Mouse (Mus musculus): ENCODE measurements around the gene Rpn2. TPM values are rescaled to one million over a fixed set of nuclear protein-coding genes. Genes with fewer than 3 reads are reported as not detected.

Rpn2 gene
- 115 and 128 TPM in 2 replicates for polyA plus RNA-seq (2012; rRNA removed)

DNA sequence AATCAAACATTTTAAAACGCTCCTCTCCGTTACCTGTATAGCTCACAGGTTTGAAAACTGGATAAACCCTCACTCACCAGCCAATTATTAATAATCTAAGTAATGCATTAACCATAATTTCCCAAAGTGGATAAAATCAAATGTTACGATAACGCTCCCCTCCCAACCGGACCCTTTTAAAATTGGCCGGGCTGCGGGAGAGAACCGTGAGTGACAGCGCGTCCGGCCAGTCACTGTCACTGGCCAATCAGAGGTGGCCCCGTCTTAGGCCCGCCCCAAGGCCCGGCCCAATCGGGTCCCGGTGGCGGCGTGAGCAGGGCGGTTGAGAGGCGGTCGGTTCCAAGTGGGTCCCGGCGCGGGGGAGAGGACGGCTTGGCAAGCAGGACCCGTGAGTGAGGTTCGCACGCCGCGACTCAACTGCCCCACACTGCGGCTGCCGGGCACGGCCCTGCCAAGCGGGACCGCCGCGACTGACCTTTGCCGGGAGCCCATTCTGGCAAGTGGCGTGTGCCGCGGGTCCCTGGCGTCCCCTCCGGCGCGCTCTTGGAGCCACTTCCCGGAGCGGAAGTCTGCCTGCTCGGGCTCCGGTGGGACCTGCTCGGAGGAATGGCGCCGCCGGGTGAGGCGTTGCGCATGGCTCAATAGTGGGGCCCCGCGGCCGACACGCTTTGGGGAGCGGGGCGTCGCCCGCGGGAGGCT is at the start of gene Rpn2:
Gene Rpn2, plus strand, starts transcription at position 301 of the 699 bp plus-strand sequence.
- DNase-seq (ENCODE audit: extremely low spot score in 1 of 2, low spot score in 1 of 2): peak; percentile 89 to 97

DNA sequence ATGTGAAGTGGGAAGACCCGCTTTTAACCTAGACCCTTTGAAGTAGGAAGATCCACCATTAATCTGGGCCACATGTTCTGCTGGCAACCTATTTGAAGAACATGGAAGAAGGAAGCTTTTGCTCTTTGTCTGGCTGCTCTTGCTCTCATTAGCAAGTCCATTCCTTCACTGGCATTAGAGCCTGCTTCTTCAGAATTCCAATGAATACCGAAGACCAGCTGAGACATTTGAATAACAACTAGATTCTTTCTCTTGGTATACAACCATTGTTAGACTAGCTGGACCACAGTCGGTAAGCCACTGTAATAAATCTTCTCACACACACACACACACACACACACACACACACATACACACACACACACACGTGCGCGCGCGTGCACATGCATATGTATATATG is 42.9 kb upstream of the Rpn2 start:
- no peak for DNase-seq (ENCODE audit: extremely low spot score in 1 of 2, low spot score in 1 of 2)

DNA sequence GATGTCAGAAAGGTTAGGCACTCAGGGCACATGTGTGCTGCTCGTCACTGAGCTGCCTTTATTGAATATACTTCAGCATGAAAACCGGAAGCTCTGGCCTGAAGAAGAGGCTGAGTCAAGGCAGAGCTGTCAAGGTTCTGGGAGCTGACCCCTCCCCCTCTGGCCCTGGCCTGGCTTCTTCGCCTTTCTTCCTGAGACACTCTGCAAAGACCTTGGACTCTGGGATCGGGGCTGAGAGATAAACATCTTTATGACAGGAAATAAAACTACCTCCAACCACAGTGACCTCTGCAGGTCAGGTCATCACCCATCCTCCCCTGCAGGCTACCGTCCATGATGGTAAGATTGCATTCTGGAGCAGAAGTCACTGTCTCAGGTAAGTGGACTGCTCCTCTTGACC is 33.8 kb upstream of the Rpn2 start:
- no peak for DNase-seq (ENCODE audit: extremely low spot score in 1 of 2, low spot score in 1 of 2)

- no peak for DNase-seq (ENCODE audit: extremely low spot score in 1 of 2, low spot score in 1 of 2)
These were observed 33.2 kb upstream of the Rpn2 start for GRCm38 (mm10) chr2:157245603-157246002.

DNA sequence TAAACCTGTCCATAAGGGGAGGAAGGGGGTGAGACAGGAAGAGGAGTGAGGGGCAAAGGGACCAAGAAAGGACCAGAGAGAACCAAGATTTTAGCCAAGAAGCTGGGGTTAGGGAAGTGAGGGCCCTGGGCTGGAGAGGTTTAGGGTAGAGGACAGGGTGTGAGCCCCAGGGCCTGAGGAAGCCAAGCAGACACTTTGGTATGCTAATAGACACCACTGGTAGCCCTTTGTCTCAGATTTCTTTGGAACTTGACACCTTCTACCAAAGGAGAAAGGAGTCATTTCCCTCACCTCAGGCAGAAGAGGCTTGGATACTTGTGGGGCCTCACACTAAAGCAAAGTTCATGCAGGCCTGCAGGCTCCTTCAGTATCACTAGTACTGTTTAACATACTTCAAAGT is 30.7 kb upstream of the Rpn2 start:
- DNase-seq (ENCODE audit: extremely low spot score in 1 of 2, low spot score in 1 of 2): no peak

- DNase-seq (ENCODE audit: extremely low spot score in 1 of 2, low spot score in 1 of 2): peak in 1 of 2 experiments; percentile 79
These were observed 19.1 kb upstream of the Rpn2 start for GRCm38 (mm10) chr2:157259720-157260119.

DNA sequence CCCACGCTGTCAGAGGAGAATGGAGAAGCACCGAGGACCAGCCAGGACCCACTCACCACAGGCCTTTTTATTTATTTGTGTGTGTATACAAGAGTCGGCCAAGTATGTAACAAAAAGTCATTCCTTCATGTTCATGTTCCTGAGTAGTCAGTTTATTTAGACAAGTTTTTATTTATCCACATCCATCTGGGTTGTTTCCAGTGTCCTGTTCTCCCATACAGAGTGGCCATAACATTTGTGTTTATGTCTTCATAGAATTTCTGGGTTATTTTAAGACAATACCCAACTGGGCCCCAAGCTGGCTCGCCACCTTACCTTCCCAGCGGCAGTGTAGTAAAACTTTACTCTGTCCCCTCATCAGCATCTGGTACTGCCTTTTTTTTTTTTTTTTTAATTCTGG is 16.9 kb upstream of the Rpn2 start:
- DNase-seq (ENCODE audit: extremely low spot score in 1 of 2, low spot score in 1 of 2): no peak

DNA sequence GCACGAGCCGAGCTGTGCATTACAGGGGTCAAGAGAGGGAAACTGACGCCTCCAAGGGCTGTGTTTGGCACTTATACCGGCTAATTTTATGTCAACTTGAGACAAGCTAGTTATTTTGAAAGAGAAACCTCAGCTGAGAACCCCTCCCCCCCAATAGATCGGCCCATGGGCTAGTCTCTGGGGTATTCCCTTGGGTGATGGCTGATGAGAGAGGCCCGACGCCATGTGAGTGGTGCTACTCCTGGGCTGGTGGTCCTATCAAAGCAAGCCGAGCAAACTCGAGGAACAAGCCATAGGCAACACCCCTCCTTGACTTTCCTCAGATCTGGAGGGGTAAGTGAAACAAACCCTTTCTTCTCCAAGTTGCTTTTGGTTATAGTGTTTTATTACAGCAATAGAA is 16.3 kb upstream of the Rpn2 start:
- no peak for DNase-seq (ENCODE audit: extremely low spot score in 1 of 2, low spot score in 1 of 2)

GRCm38 (mm10) chr2:157263101-157263500 is 15.7 kb upstream of the Rpn2 start:
- no peak for DNase-seq (ENCODE audit: extremely low spot score in 1 of 2, low spot score in 1 of 2)

- no peak for DNase-seq (ENCODE audit: extremely low spot score in 1 of 2, low spot score in 1 of 2)
These were observed 15.0 kb upstream of the Rpn2 start for GRCm38 (mm10) chr2:157263832-157264231.

GRCm38 (mm10) chr2:157279416-157279800 is 591 bp downstream of the Rpn2 start, which contains the start of gene Mroh8:
Gene Mroh8, minus strand, starts transcription at chr2:157279549.
- peak in 1 of 2 experiments; percentile 67 for DNase-seq (ENCODE audit: extremely low spot score in 1 of 2, low spot score in 1 of 2)

DNA sequence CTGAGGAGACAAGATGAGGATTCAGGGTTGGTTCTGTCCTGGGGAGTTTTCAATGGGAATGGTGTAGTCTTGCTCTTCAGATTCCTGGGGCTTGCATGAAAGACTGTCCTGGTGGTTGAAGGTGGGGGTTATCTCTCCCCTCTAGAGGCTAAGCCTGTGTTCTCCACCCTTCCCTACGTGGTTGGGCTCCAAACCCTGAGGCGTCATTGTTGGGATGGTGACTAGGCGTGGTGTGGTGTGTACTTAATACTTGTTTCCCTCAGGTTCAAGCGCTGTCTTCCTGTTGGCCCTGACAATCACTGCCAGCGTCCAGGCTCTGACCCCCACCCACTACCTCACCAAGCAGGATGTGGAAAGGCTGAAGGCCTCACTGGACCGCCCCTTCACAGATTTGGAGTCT is 4.5 kb downstream of the Rpn2 start:
- no peak for DNase-seq (ENCODE audit: extremely low spot score in 1 of 2, low spot score in 1 of 2)

- peak in 1 of 2 experiments; percentile 81 for DNase-seq (ENCODE audit: extremely low spot score in 1 of 2, low spot score in 1 of 2)
These were observed 8.7 kb downstream of the Rpn2 start for GRCm38 (mm10) chr2:157287542-157287941.

GRCm38 (mm10) chr2:157288996-157289395 is 10.2 kb downstream of the Rpn2 start:
- no peak for DNase-seq (ENCODE audit: extremely low spot score in 1 of 2, low spot score in 1 of 2)

- DNase-seq (ENCODE audit: extremely low spot score in 1 of 2, low spot score in 1 of 2): peak; percentile 57 to 88
These were observed 13.3 kb downstream of the Rpn2 start for GRCm38 (mm10) chr2:157292093-157292492.

DNA sequence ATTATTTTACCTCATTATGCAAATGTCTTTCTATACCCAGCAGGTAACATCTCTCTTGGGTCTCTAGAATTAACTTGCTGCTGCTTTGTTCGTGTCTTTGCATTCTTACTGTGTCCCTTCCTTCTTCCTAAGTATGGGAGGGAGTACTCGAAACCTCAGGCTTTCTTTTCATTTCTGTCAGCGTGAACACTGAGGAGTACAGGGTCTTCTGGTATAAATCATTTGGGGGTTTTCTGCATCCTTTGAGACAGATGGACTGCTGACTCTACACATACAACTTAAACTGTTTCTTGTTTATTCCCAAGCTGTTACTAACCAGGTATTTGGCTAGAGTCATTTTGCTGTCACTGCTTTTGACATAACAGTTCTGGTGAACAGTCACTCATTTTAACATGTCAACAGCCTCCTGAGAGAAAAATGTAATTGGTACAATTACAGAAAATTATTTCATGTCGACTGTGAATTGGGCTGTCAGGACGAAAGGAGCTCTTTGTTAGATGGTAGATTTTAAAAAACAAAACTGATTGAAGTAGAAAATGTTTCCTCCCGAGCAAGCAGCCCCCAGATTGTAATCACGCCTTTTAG is 17.4 kb downstream of the Rpn2 start:
- DNase-seq (ENCODE audit: extremely low spot score in 1 of 2, low spot score in 1 of 2): no peak

DNA sequence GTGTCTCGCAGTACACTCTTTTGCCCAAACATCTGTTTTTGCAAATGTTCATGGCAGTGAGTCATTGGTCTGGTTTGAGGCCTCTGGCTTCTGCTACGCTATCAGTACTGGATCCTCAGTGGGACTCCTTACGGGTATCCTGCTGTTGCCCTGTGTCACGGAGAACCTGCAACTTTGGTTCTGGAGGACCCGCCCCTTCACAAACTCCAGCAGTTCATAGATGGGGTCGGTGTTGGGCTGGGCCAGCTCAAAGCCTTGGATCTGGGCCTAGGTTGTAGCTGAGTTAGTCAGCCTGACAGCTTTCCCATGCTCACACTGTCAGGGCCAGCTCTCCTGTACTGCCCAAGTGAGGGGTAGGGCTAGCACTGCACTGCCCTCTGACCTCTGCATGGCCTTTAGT is 21.2 kb downstream of the Rpn2 start:
- no peak for DNase-seq (ENCODE audit: extremely low spot score in 1 of 2, low spot score in 1 of 2)

DNA sequence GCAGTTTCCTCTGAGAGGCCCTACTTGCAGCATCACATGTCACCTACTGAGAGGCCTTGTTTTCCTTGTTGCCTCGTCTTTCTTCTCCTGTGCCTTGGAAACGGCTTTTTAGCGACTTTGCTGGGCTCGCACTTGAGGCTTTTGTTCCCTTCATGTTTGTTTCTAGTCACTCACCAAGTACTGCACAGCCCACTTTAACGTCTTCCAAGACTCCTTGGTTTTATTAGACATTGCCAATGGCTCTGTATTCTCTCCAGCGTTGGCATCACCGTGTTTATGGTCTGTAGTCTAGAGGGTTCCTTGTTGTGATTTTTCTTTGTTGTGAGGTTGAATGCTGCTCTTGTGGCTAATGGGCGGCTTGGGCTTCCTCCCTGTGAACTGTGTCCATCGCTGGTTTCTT is 24.3 kb downstream of the Rpn2 start:
- DNase-seq (ENCODE audit: extremely low spot score in 1 of 2, low spot score in 1 of 2): peak; percentile 29 to 41

GRCm38 (mm10) chr2:157306091-157307032 is 27.5 kb downstream of the Rpn2 start:
- DNase-seq (ENCODE audit: extremely low spot score in 1 of 2, low spot score in 1 of 2): peak in 1 of 2 experiments; percentile 16

- DNase-seq (ENCODE audit: extremely low spot score in 1 of 2, low spot score in 1 of 2): peak in 1 of 2 experiments; percentile 21
These were observed 29.0 kb downstream of the Rpn2 start for GRCm38 (mm10) chr2:157307715-157308265.
